Mouse (Mus musculus) ovary, adult 18-20 months (tissue): ENCODE results near the gene Ppp1r8.

Experiments
- DNase-seq: peaks from one replicate; pipeline ENCODE4 v3.0.0; 2022; ENCODE audit warnings: low spot score, mixed read lengths

Ppp1r8 gene

DNA sequence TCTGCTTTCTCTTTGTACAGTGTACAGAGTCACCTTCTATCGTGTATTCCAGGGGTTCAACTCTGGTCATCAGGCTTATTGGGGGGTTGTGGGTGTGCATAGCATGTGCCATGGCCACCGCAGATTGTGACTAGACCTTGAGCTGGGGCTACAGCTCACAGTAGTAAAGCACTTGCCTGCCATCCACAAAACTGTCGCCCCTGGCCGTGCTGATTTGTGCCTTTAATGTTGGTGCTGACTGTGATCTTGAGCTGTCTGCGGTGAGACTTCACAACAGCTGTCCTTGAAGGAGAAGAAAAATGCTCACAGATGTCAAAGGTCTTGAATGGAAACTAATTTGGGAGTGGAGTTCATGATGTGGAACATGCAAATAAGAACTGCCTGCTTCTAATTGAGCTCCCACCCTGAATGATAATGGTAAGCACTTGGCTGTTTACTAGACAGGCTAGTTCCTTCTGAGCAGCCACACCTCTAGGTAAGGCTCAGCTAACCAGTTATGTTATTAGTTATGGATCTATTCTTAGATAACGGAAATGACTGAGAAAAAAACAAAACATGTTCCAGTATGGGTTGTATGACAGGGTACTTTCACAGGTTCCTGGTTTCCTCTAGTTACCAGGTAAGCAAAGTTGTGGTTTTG lies 64.3 kb downstream of the Ppp1r8 start:
- no peak for DNase-seq
